Mouse (Mus musculus) embryo, embryonic 9.5 days (tissue): ENCODE data around the gene Peak1.
A peak's percentile ranks its signal among the peaks of the same experiment; 100 is the strongest.

Source experiments
- DNase-seq: peaks from one replicate; pipeline ENCODE4 v3.0.0-alpha.2; 2017; ENCODE audit errors: extremely low spot score

Gene Peak1

DNA sequence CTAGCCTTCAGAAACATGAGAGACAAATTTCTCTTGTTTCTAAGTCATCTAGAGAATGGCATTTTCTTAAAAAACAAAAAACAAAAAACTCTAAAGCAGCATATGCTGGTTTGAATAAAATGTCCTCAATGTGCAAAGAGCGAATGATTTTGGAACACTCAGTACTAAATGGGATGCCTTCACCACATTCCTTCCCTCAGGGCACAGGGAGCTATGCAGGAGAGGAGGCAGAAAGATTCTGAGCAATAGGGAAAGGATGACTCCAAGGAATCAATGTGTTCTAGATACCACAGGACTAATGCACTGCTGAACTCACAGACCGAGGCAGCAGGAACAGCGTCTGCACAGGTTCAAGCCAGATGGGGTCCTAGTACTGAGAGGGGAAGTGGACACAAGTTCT lies 103.5 kb downstream of the Peak1 start:
- DNase-seq: no peak

DNA sequence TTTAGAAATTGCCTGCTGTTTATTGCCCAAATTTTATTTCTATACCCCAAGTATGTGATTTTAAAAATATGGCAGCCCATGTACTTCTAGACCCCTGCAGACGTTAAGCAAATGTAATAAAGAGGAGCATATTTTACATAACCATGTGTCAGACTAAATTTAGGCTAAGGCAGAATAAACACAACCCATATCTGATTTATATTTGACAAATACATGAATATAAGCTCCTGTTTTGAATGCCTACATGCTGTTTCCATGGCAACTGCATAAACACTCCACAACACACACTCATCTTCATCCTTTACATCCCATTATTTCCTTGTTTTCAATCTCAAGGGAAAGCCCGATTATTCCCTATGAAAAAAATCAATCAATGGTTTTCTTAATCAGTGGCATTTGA lies 108.8 kb downstream of the Peak1 start:
- DNase-seq: no peak

DNA sequence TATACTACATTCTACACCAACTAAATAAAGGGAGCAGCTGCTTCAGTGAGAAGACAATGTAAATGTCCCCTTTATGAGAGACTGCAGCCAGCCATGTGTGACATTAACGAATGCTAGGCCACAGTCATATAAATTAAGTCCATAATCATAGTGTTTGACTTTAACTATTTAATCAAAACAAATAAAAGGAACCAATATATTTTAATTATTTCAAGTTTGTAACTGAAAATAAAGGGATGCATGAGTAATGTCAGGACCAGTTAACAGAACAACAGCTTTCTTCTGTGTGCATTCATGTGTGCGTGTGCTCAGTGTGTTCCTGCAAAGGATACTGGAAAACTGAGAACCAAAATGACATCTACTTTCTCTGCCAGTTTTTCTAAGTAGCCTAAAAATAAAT lies 113.3 kb downstream of the Peak1 start:
- no peak for DNase-seq

DNA sequence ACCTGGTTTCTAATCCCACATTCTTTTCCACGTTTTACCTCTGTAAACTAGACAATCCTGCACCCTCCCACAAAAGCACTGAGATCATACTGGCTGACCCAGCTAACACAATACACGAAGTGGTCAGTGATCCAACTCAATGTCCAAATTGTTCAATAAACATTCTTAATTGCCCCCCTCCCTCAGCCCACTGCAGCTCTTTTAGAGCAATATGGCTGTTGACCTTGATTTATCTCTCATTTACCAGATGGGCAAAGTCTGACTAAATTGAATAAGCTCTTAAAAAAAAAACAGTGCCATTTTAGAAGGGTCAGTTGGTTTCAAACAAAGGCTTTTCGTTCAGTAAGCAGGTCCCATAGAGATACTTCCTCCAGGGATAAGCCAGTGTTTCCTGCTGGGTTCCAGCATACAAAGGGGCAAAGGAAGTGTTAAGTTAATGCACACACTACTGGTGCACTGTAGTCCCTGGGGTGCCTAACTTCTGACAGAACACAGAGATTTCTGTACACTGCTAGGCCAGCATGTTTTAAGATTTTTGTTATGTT lies 114.9 kb downstream of the Peak1 start:
- DNase-seq: peak; percentile 27

DNA sequence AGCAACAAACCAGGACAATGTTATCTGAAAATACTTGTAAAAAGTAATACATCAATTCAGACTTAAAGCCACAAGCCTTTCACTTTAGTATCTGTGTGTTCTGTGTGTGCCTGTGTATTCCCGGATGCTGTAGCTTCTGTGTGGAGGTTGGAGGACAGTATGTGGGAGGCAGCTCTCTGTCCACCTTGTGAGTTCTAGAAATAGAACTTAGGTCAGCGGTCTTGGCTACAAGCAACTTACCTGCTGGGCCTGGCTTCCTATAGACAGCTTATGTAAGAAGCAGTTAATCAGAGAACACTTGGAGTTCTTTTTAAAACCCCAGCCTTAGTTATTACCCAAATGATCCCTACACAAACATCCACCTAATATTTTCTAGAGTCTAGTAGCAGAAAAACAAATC lies 127.8 kb downstream of the Peak1 start:
- DNase-seq: no peak

DNA sequence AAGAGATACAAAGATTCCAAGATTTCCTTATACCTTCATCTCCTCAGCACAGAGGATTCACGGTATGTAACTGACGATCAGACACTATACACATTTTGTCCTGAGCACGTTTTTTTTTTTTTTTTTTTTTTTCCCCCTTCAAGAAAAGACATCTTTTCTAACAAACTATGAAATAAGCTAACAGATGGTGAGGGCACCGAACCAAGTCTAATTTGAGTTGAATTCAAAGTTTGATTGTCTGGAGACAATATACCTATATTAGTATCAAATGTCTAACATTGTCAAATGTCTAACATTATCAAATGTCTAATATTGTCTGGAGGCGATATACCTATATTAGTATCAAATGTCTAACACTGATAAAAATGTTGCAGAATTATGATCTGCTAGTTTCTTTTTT lies 135.4 kb downstream of the Peak1 start:
- DNase-seq: no peak

DNA sequence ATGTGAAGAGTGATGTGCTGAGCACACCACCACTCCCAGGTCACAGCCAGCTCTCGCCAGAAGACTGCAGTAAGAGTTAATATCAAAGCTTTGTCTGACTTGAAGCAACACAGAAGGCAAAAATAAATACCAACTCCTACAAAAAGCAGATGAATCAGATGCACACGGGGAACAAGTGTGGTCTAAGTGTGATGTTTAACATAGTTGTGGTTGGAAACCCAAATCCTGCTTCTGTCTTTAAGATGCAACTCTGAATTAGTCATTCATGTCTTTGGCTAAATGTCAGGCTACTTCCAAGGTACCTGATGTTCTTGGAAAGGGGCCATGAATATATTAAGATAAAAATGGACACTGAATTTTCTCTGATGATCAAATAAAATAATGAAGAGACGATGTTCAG lies 144.3 kb downstream of the Peak1 start:
- no peak for DNase-seq

DNA sequence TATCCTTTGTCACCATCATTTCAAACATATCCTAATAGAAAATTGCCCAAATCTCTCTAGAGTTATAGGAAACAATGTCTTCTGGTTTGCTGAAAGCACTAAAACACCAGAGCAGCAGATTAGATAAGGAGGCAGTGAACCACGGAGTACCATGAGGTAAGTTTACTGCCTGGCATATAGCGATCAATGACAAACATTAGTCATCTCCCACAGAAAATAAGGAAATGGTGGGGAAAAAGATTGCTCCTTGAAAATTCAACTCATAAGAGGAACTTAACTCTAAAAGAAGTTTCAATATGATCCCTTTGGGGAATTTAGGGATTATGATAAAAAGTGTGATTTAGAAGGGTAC lies 145.6 kb downstream of the Peak1 start:
- no peak for DNase-seq

DNA sequence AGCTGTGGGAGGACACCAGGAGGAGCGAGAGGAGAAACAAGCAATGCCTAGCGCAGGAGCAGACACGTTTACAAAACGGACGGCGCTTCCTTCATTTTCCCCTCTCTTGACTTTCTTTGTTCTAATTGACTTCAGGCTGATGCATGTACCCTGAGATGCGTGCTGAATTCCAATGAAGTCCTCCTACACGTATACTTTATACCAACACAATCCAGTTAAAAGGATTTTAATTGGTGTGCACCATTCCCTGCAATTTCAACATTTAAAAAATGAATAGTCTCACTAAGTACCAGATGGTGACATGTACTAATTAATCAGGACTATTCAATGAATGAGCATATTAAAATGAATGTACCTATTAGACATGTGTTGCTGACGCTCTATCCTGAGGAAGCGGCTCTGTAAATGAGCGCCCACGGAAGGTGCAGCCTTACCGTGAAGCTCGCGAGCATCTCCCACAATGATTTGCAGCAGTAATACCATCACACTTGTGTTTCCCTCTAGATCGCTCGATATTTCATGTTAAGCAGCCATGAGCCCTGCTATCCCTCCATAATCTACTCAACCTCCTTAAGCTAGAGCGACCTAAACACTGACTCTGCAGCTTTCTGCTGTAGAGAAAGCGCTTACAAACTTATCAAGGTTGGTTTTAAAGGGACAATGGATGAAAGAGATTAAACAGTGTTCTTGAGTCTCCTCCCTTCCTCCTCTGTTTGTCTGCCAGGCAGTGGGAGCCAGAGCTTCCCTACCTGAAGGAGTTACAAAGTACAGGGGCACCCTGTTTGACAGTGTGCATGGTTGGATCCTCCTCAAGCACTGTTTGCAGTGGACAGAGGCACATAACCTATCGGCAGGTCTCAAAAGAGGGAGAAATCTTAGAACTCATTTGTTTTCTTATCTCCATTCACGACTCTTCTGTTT lies 146.3 kb downstream of the Peak1 start:
- DNase-seq: no peak

DNA sequence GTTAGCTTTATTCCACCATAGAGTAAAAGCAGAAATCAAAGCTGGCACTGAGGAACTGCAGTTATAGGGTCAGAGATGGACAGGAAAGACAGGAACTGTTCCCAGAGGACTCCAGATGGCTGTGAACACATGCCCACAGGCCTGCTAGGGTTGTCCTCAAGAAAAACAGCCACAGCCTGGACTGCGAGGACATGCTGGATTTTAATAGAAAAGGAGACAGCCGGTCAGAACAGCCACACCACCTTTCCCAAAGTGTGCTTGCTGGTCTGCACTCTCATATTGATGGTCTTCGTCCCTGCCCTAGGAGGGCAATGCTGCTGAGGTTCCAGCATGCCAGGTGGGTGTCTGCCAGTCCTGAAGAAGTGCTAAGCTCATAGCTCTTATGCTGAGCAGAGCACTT lies 148.8 kb downstream of the Peak1 start:
- no peak for DNase-seq

DNA sequence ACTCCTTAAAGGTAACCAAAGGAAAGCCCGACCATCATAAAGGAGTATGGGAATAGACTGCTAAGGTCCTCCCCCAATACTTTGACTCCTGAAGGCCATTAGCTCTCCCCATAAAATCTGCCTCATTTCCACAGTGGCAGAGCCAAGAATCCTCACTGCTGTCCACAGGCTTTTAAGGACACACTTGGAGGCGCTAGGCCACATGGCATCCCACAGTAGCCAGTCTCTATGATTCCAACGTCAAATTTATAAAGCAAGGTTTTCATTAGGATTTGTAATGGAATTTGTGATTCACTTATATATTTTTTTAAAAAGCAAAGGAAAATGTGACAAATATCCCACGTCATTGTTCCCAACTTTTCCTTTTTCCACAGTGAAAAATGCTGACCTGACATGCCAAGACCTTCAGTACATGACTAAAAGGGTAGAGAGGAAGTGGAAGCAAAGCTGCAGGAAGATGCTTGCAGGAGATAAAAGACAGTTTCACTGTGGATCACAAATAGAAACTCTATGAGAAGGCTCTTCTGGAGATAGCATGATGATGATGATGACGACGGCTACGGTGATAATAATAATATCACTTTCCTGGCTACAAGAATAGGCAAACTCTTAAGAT lies 151.6 kb downstream of the Peak1 start:
- DNase-seq: no peak

DNA sequence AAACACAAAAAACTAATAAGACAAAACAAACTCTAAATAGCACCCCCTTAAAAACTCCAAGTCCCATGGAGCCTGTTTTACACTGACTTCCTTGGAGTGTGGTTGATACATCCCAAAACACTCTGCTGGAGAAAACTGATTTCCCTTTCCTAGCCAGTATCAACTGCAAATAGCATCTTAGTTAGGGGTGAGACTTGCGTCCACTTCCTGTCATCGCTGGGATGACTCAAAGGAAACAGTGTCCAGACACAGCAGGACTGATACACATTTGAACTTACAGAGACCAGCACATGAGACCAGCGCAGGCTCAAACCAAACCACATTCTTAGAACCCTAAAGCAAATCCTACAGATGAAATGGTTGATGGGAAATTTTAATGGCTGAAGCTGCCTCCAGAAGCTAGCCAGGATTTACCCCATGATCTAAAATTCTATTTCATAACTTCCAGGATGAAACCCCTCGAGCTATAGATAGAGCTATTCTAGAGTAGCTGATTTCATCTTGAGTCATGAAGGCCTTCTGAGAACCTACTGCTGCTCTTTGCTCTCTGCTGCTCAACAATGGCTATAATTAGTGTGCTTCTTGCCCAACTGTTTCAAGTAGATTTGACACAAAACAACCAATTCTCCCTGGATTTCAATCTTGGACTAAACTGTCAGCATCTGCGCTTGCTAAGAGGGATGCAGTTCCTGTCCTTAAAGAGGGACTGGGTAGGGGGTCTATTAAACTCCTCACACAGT lies 152.2 kb downstream of the Peak1 start:
- DNase-seq: no peak

DNA sequence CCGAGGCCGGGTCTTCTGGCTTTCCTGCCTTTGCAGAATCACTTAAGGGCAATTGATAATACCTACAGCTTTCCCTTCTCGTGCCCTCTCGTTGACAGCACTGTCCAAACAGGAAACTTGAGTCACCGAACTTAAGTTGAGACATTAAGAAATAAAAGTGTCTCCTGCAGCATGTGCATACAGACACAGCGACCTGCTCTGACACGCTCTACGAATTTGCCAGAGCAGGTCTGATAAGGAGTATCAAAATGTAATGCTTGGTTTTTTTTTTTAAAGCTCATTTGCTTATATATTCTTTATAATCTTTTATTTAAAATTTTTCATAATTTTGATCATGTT lies 152.9 kb downstream of the Peak1 start:
- no peak for DNase-seq

DNA sequence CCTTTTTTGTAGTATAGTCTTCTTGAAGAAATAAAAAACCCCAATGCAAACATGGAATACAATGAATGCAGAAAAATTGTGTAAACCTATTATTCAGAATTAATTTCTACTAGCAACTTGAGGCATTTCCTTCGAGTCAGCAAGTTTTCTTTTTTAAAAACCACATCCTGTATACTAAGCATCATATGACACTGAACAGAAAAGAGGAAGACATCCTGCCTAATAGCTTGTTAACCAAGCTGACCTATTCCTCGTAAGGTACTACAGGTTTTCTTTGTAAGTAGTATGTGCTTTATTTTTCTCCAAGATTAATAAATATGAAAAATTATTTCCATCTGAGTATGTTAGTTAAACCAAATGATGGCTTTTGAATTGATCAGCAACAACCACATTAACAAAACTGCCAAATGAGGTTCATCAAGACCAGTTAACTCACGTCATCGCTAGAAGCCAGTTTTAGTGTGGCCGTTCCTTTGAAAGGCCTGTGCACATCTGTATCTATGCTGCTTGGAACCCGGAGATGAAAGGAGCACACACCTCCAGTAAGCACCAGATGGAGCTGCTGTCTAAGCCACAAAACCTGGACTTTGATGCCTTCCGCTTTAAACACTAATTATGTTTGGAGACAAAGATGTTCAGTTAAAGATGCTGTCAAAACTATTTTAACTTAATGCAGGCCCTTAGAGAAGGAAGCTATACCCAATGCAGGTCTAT lies 153.4 kb downstream of the Peak1 start:
- peak; percentile 29 for DNase-seq

DNA sequence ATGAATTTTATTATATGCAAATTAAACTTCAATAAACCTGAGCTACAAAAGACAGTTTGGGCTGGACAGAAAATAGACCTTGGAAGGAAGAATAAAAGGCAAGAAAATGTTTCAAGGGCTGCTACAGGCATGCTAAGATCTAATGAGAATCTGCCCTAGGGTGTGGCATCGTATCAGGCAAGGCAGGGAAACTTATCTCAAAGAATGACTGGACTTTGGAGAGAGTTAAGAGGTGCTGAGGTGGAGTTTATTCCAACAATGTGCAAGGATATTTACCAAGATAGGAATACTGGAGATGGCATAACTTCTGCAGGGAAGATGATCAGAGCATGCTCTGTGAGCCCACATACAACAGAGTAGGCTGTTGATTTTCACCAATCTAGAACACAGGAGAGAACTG lies 154.8 kb downstream of the Peak1 start:
- no peak for DNase-seq

DNA sequence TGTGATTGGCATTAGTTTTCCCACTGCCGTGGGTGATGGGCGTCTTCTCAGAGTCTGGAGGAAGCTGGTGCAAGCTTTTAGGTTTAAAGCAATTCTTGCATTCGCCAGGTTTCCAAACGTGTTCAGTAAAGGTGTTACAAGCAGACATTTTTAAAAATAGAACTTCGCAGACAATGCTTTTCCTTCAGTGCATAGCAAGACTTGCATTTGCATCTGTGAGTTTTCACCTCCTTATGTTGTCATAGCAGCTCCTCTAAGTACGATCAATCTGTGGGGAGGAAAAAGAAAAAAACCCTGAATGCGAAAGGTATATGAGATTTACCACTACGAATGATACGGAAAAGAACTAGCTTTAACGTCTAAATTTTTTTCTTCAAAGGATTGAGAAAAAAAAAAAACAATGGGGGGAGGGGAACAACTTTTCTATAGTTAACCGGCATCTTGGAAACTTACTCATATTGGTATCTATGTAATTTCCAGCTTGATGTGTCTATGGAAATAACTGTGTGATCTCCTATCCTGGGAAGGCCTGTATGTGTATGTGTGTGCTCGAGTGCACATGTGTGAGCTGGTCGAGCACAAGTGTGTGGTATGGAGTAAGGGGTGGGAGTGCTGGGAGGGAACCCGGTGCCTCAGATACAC lies 157.3 kb downstream of the Peak1 start:
- no peak for DNase-seq

DNA sequence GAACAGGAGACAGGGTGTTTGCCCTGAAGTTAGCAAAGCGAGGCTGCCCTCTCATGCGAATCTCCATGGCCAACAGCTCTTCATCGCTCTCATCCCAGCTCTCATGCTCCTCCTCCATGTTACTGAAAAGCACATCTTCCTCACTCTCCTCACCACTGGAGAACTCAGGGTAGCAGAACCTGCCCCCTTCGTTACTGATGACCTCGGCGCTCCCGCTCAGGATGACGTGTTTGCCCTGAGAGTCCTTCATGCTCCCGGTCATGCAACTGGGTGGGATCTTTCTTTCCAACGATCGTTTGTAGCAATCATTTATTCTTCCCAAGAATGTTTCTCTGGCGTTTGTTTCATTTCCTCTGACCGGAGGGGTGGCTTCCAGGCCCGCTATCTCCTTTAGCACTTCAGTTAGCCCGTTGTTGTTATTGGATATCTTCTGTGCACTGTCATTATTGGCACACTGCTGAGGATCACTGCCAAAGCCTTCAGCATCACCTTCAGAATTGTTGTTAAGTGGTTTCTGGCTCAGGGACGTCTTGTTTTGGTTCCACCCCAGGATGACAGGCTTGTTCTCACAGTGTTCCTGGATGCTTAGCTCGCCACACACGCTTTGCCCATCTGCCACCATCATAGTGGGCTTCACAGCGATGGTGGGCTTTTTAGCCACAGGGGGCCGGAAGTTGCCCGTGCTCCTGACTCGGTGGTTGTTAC lies 157.9 kb downstream of the Peak1 start:
- no peak for DNase-seq

DNA sequence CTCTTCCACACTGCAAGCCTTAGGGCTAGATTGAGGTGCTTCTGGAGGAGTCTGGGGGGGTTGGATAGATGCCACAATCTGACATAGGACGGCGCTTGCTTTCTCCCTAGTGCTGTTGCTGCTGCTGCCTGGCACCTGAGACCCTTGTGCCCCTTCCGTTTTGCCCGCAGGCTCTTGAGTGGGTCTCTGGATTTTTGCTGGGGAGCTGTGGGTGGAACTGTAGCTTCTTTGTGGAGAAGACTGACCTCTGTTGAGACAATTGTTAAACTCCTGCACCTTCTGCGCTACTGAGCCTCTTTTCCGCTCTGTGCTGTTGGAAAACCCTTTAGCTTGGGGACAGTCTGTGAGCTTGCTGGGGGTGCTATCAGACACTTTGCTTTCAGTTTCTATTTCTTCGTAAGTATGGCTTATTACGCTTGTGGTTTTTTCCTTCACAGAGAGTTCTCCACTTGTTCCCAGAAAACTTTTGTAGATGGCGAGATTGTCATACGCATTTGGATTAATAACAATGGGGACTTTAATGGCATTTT lies 159.5 kb downstream of the Peak1 start:
- DNase-seq: no peak

DNA sequence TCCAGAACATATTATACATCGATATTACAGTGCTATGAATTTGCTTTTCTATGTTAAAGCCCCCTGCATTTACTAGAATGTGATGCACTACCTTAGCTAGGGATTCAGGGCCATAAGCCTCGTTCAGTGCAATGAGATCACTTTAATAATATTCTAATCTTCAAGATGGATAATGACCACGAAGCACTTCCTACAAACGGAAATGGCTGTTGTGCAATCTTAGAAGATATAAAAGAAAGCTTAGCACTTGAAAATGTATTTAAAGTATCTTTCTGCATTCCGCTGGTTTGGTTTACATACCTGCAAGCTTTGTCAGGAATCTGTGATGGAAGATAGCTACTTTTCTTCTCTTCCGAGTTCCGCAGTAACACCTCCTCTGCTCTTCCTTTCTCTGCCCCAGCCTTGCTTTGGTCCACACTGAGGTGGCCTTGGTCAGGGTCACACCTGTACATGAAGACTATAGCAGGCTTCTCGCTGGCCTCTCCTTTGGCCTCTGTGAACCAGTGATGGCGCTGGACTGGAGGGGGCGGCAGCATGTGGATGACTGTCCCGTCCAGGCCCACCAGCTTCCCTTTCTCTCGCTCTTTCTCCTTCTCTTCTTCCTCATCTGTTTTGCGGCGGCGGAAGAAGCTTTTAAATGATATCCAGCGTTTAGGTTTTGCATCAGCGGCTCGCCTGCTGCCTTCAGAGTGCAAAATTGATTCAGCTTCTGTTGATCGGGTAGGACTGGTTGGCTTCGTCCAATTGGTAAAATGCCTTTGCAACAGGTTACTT lies 160.5 kb downstream of the Peak1 start:
- DNase-seq: no peak
